Mouse (Mus musculus) midbrain, embryonic 10.5 days (tissue): ENCODE results near the gene Lgi2. TPM values are rescaled to one million over a fixed set of nuclear protein-coding genes. Genes with fewer than 3 reads are reported as not detected.

Source experiments
- DNase-seq: peaks from one replicate; pipeline ENCODE4 v3.0.0-alpha.2; 2017; ENCODE audit warnings: low spot score
- H3K27ac ChIP-seq: fragments of 300-500 bp; sonication (generic); replicated peaks from 2 replicates; pipeline ENCODE4 v1.5.1; 2016; ENCODE audit warnings: mild to moderate bottlenecking
- H3K27me3 ChIP-seq: fragments of 300-500 bp; sonication (generic); 2 replicates; pipeline ENCODE4 v1.6.1; 2016; ENCODE audit warnings: low read depth, mild to moderate bottlenecking; ENCODE audit not compliant: poor library complexity, severe bottlenecking
- H3K36me3 ChIP-seq: fragments of 300-500 bp; sonication (generic); 2 replicates; pipeline ENCODE4 v1.6.1; 2016; ENCODE audit warnings: mild to moderate bottlenecking, moderate library complexity
- H3K4me1 ChIP-seq: fragments of 300-500 bp; sonication (generic); 2 replicates; pipeline ENCODE4 v1.6.1; 2016
- H3K4me3 ChIP-seq: fragments of 300-500 bp; sonication (generic); 2 replicates; pipeline ENCODE4 v1.5.1; 2016; ENCODE audit warnings: mild to moderate bottlenecking, moderate library complexity
- H3K9me3 ChIP-seq: fragments of 300-500 bp; sonication (generic); replicated peaks from 2 replicates; pipeline ENCODE4 v1.6.1; 2016; ENCODE audit warnings: mild to moderate bottlenecking
- WGBS: fragments of 180-500 bp; shearing (Covaris S2); methylation state at CpG from one replicate; pipeline ENCODE4 v1.1.7; 2016; 5-methylcytosine and 5-hydroxymethylcytosine counted together
- polyA plus RNA-seq: library from polyadenylated mRNA; unstranded; fragments of >200 nt; fragmentation: Nextera tagmentation; extraction: Ambion mirVana; gene quantifications from 2 replicates; pipeline ENCODE4 v1.2.1, GENCODE M21; 2016

The Lgi2 gene
- polyA plus RNA-seq, 1 experiment from 2014 or later: 1.4 TPM

- DNase-seq: no peak
- 0 out of 2 replicates have a peak, but pooled peaks cover 6% of the 10 kb centered on the region for H3K4me1 ChIP-seq
- H3K36me3 ChIP-seq: 0 out of 2 replicates have a peak, but pooled peaks cover 6% of the 10 kb centered on the region
- no peak overlapping the region for H3K27ac ChIP-seq
- no peaks in the 10 kb centered on the region for H3K27me3 ChIP-seq
- no peaks in the 10 kb centered on the region for H3K9me3 ChIP-seq
- WGBS: 91% methylated on average over 9 of the region's 9 CpGs
- H3K4me3 ChIP-seq: no peak overlapping the region
Observed at GRCm38 (mm10) chr5:52533705-52534104, 32.6 kb downstream of the Lgi2 start.

DNA sequence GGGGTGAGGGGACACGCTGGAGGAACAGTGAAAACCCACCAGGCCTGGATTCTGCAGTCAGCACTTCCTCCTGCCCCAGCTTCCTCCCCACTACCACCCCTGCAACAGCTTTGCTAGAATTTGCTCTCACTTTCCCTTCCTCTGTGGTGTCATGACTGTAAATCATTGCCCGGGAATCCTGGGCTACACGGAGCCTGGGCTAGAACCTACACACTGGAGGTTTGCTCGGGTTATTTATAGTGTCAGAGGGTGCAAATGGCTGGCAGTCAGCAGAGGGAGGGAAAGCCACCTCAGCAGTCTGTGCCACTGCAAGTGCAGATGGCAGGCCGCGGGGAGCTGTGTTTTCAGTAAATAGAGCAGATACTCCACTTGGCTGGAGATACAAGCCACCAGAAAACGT, 37.7 kb downstream of the Lgi2 start:
- Histone ChIP-seq H3K9me3 (no peaks in the 10 kb centered on the region), H3K4me3 (no peak overlapping the region), H3K27me3 (no peaks in the 10 kb centered on the region), H3K36me3 (no peaks in the 10 kb centered on the region), H3K4me1 (no peaks in the 10 kb centered on the region), H3K27ac (no peak overlapping the region)
- 69% methylated on average over 7 of the region's 7 CpGs for WGBS
- DNase-seq: no peak

GRCm38 (mm10) chr5:52526324-52526986, 39.8 kb downstream of the Lgi2 start:
- no peaks in the 10 kb centered on the region for H3K36me3 ChIP-seq
- H3K27me3 ChIP-seq: no peaks in the 10 kb centered on the region
- H3K9me3 ChIP-seq: no peaks in the 10 kb centered on the region
- WGBS: 93% methylated on average over 8 of the region's 8 CpGs
- no peak for DNase-seq
- no peak overlapping the region for H3K4me3 ChIP-seq
- H3K27ac ChIP-seq: no peak overlapping the region
- no peaks in the 10 kb centered on the region for H3K4me1 ChIP-seq

DNA sequence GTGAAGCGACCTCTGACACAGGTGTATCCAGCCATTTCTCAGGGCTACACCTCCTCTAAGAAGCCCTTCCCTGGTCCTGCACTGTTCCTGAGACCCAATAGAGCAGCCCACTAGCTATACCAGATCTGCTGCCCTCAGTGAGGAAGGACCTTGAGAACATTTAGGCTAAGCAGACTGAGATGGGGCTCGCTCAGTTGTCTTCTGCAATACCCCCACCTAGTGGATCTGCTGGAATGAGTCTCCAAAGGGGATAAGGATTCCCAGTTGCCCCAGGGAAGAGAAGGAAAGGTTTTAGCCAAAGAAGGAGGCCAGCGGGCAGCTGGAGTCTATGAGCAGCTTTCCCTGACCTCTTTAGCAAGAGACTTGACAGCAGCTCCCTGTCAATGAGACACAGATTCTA, 42.1 kb downstream of the Lgi2 start:
- peak; percentile 17 for DNase-seq
- Histone ChIP-seq H3K27ac (no peak overlapping the region), H3K9me3 (peaks cover 7% of the 10 kb centered on the region; the same call in 1 of the 2 replicates), H3K4me3 (no peak overlapping the region), H3K27me3 (no peaks in the 10 kb centered on the region), H3K36me3 (no peaks in the 10 kb centered on the region), H3K4me1 (no peaks in the 10 kb centered on the region)
- 64% methylated on average over 3 of the region's 3 CpGs for WGBS

DNA sequence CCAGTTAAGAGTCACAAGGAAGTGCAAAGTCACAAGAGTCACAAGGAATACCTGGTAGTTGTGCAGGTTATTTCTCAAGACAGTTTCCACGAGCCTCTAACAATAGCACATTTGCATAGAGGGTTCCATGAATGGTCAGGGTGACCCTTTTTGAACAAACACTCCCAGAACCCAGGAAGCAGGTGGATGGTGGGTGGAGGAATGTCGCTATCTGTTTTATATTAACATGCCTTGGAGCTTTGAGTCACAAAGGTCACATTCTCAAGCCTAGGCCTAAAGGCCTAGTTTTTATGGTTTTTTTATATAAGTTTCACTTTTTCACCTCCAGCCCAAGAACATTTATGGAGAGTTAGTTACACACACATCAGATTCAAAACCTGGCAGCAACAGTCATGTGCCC, 46.3 kb downstream of the Lgi2 start:
- H3K27me3 ChIP-seq: peaks cover 12% of the 10 kb centered on the region
- no peak for DNase-seq
- H3K36me3 ChIP-seq: no peaks in the 10 kb centered on the region
- WGBS: 80% methylated on average over 2 of the region's 2 CpGs
- H3K27ac ChIP-seq: no peak overlapping the region
- H3K9me3 ChIP-seq: peaks cover 7% of the 10 kb centered on the region; the same call in 1 of the 2 replicates
- H3K4me3 ChIP-seq: no peak overlapping the region
- H3K4me1 ChIP-seq: peaks cover 8% of the 10 kb centered on the region

DNA sequence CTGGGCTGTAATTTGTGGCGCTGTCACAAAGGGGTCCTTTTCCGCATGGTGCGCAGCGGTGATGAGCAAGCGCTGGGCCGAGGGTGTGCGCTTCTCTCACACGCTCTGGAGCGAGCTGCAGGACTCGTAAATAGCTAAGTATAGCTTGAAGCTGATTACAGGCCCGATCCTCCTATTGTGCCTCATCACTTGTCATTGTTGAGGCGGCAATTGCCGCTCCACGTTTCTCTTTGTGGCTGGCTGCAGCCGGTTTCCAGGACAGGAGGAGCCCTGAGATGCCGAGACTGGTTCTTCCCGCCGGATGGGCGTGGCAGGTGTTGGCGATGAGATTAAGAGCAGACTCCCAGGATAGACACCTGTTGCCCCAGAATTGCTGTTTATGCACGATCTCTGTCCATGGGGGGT, 50.2 kb downstream of the Lgi2 start:
- 18% methylated on average over 21 of the region's 21 CpGs for WGBS
- H3K27ac ChIP-seq: peak overlapping the region; percentile 77
- peaks cover 8% of the 10 kb centered on the region for H3K4me1 ChIP-seq
- H3K4me3 ChIP-seq: peak overlapping the region; percentile 52
- H3K9me3 ChIP-seq: peaks cover 7% of the 10 kb centered on the region; the same call in 1 of the 2 replicates
- H3K27me3 ChIP-seq: peaks cover 12% of the 10 kb centered on the region
- DNase-seq: peak; percentile 44
- H3K36me3 ChIP-seq: no peaks in the 10 kb centered on the region

GRCm38 (mm10) chr5:52515246-52516021, 50.8 kb downstream of the Lgi2 start:
- DNase-seq: peak; percentile 78
- WGBS: 26% methylated on average over 22 of the region's 22 CpGs
- no peaks in the 10 kb centered on the region for H3K36me3 ChIP-seq
- H3K27ac ChIP-seq: peak overlapping the region; percentile 77
- H3K27me3 ChIP-seq: peaks cover 12% of the 10 kb centered on the region
- peak overlapping the region; percentile 52 for H3K4me3 ChIP-seq
- H3K4me1 ChIP-seq: peaks cover 8% of the 10 kb centered on the region
- H3K9me3 ChIP-seq: peaks cover 7% of the 10 kb centered on the region; the same call in 1 of the 2 replicates

DNA sequence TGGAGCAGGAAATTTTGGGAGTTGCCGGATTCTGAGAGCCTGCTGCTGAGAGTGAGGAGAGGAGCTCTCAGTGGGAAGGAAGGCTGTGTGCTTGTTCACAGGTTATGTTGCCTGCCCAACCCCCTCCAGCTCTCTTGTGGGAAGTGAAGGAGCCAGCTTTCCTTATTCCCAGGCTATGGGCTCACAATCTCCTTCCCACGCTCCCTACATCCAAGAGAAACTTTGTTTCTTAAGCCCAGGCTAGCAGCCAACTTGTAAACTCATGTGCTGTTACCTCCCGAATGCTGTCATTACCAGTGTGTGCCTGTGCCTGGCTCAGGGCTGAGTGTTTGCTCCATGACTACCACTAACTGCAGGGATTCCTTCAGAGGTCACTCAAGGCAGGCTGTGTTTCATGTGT, 55.2 kb downstream of the Lgi2 start:
- H3K36me3 ChIP-seq: no peaks in the 10 kb centered on the region

DNA sequence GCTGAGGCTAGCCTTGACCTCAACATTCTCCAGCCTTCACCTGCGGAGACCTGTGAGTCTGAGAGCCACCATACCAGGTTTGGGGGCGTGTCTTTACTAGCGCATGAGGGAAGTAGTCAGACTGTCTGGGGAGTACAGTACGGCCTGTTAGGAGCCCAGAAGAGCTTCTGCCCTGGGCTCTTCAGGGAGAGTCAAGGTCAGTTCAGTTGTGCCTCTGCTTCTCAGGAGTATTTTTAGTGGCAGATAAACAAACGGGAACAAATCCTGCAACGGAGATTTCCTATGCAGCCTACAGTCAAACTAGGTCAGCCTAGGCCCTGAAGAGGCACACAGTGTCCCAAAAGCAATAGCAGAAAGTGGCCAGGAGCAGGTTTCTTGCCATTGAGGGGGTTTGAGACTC, 56.8 kb downstream of the Lgi2 start:
- Histone ChIP-seq H3K36me3 (no peaks in the 10 kb centered on the region), H3K4me1 (no peaks in the 10 kb centered on the region), H3K4me3 (no peak overlapping the region), H3K27me3 (no peaks in the 10 kb centered on the region), H3K9me3 (no peaks in the 10 kb centered on the region), H3K27ac (no peak overlapping the region)
- 88% methylated on average over 6 of the region's 6 CpGs for WGBS
- no peak for DNase-seq

More for the DNA sequence above, 55.2 kb downstream of the Lgi2 start:
- 72% methylated on average over 3 of the region's 3 CpGs for WGBS
- no peak overlapping the region for H3K4me3 ChIP-seq
- no peaks in the 10 kb centered on the region for H3K27me3 ChIP-seq
- no peaks in the 10 kb centered on the region for H3K9me3 ChIP-seq
- no peak for DNase-seq
- peaks cover 4% of the 10 kb centered on the region for H3K4me1 ChIP-seq
- H3K27ac ChIP-seq: no peak overlapping the region

DNA sequence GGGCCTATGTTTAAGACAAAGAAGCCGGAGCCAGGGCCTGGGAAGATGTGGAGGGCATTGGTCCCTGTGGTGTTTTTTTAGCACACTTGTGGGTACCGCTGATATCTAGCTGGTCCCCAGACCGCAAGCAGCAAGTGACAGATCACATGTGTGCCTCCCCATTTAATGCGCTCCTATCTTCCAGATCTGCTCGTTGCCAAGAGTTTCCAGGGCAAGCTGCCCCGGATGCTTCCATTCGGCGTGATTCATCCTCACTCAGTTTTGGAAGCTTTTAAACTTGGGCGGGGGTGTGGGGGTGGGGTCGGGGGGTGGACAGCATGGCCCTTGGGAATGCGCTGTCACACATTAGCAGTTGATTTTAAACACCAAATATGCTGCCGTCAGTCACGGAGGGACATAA, 61.6 kb downstream of the Lgi2 start:
- WGBS: 92% methylated on average over 13 of the region's 13 CpGs
- H3K9me3 ChIP-seq: no peaks in the 10 kb centered on the region
- no peak overlapping the region for H3K27ac ChIP-seq
- no peak overlapping the region for H3K4me3 ChIP-seq
- DNase-seq: no peak
- no peaks in the 10 kb centered on the region for H3K4me1 ChIP-seq
- no peaks in the 10 kb centered on the region for H3K27me3 ChIP-seq
- no peaks in the 10 kb centered on the region for H3K36me3 ChIP-seq

DNA sequence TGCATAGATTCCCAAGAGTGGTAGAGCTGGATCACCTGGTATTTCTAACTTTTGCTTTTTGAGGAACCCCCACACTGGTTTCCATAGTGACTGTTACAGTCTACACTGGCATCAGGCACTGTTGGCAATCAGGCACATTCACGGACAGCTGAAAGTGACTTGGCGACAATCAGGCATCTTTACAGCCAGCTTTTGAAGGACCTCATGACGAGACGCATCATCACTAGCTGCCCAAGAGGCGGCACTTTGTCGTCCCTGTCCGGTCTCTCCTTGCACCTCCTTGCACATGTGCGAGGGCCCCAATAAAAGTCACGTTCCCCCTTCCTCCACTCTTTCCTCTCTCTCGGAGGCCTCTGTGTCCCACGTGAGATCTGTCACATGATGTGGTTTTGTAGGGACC, 62.1 kb downstream of the Lgi2 start:
- no peak for DNase-seq
- 92% methylated on average over 11 of the region's 11 CpGs for WGBS
- no peaks in the 10 kb centered on the region for H3K4me1 ChIP-seq

GRCm38 (mm10) chr5:52495671-52496070, 70.6 kb downstream of the Lgi2 start:
- H3K36me3 ChIP-seq: no peaks in the 10 kb centered on the region
- 0 out of 2 replicates have a peak, but pooled peaks cover 12% of the 10 kb centered on the region for H3K27me3 ChIP-seq
- H3K4me3 ChIP-seq: no peak overlapping the region
- H3K27ac ChIP-seq: no peak overlapping the region
- H3K4me1 ChIP-seq: 0 out of 2 replicates have a peak, but pooled peaks cover 3% of the 10 kb centered on the region
- no peaks in the 10 kb centered on the region for H3K9me3 ChIP-seq
- WGBS: 65% methylated on average over 14 of the region's 14 CpGs
- no peak for DNase-seq

More for the DNA sequence above, 62.1 kb downstream of the Lgi2 start:
- Histone ChIP-seq H3K4me3 (no peak overlapping the region), H3K27me3 (no peaks in the 10 kb centered on the region), H3K27ac (no peak overlapping the region), H3K9me3 (no peaks in the 10 kb centered on the region), H3K36me3 (no peaks in the 10 kb centered on the region)

GRCm38 (mm10) chr5:52491496-52491895, 74.8 kb downstream of the Lgi2 start:
- 0 out of 2 replicates have a peak, but pooled peaks cover 5% of the 10 kb centered on the region for H3K27me3 ChIP-seq
- 0 out of 2 replicates have a peak, but pooled peaks cover 3% of the 10 kb centered on the region for H3K4me1 ChIP-seq
- DNase-seq: no peak
- no peak overlapping the region for H3K4me3 ChIP-seq
- no peaks in the 10 kb centered on the region for H3K36me3 ChIP-seq
- WGBS: 92% methylated on average over 6 of the region's 6 CpGs
- no peaks in the 10 kb centered on the region for H3K9me3 ChIP-seq
- H3K27ac ChIP-seq: no peak overlapping the region
